Mouse (Mus musculus) heart, postnatal 36 days (tissue): ENCODE measurements around the gene Pde4dip. TPM values are rescaled to one million over a fixed set of nuclear protein-coding genes. Genes with fewer than 3 reads are reported as not detected.
A peak's percentile ranks its signal among the peaks of the same experiment; 100 is the strongest.

Experiments used
- DNase-seq, 2 experiments: peaks; one replicate each; pipeline ENCODE4 v3.0.0; 2021 to 2022
- intact Hi-C: fragments of 180-260 bp; cut with DNase I; formaldehyde crosslinking; loops from one replicate; pipeline ENCODE4 v1.15.1; 2025
- total RNA-seq, 2 experiments: library from RNA; stranded (reverse); gene quantifications; 2 replicates each; pipeline ENCODE4 v1.2.3; 2021

Pde4dip gene
- total RNA-seq, 2 experiments from 2014 or later: 1,777 to 1,954 TPM

- no peak for DNase-seq
- intact Hi-C loops: no loop called here
These were observed 82.9 kb downstream of the Pde4dip start for GRCm38 (mm10) chr3:97805559-97805958.

GRCm38 (mm10) chr3:97803675-97804074 lies 84.8 kb downstream of the Pde4dip start:
- intact Hi-C loops: loop anchor here (2.0 kb wide), 1 partner anchor 19 kb away; no protein-coding TSS in a partner anchor
- DNase-seq: no peak

GRCm38 (mm10) chr3:97802927-97803326 lies 85.6 kb downstream of the Pde4dip start:
- no peak for DNase-seq
- intact Hi-C loops: loop anchor here (2.0 kb wide), 1 partner anchor 20 kb away; no protein-coding TSS in a partner anchor

GRCm38 (mm10) chr3:97802297-97802696 lies 86.2 kb downstream of the Pde4dip start:
- peak in 1 of 2 experiments; percentile 44 for DNase-seq
- intact Hi-C loops: loop anchor here (2.0 kb wide), 1 partner anchor 21 kb away; no protein-coding TSS in a partner anchor

GRCm38 (mm10) chr3:97801178-97801699 lies 87.3 kb downstream of the Pde4dip start:
- intact Hi-C loops: no loop called here

GRCm38 (mm10) chr3:97800657-97801056 lies 87.8 kb downstream of the Pde4dip start:
- no peak for DNase-seq
- intact Hi-C loops: no loop called here

More at GRCm38 (mm10) chr3:97801178-97801699, 87.3 kb downstream of the Pde4dip start:
- DNase-seq: no peak

GRCm38 (mm10) chr3:97800004-97800403 lies 88.5 kb downstream of the Pde4dip start:
- intact Hi-C loops: no loop called here
- no peak for DNase-seq

- intact Hi-C loops: no loop called here
- no peak for DNase-seq
These were observed 89.2 kb downstream of the Pde4dip start for GRCm38 (mm10) chr3:97799267-97799666.

GRCm38 (mm10) chr3:97797371-97797770 lies 91.1 kb downstream of the Pde4dip start:
- intact Hi-C loops: no loop called here
- no peak for DNase-seq

- DNase-seq: peak in 1 of 2 experiments; percentile 22
- intact Hi-C loops: no loop called here
These were observed 94.5 kb downstream of the Pde4dip start for GRCm38 (mm10) chr3:97793995-97794394.

GRCm38 (mm10) chr3:97790150-97790549 lies 98.4 kb downstream of the Pde4dip start:
- DNase-seq: no peak
- intact Hi-C loops: no loop called here

GRCm38 (mm10) chr3:97789317-97789716 lies 99.2 kb downstream of the Pde4dip start:
- no peak for DNase-seq
- intact Hi-C loops: no loop called here

GRCm38 (mm10) chr3:97776195-97776594 lies 112.3 kb downstream of the Pde4dip start:
- intact Hi-C loops: no loop called here
- no peak for DNase-seq

- DNase-seq: no peak
- intact Hi-C loops: no loop called here
These were observed 112.8 kb downstream of the Pde4dip start for GRCm38 (mm10) chr3:97775742-97776141.

GRCm38 (mm10) chr3:97774861-97775260 lies 113.6 kb downstream of the Pde4dip start:
- no peak for DNase-seq
- intact Hi-C loops: no loop called here

- intact Hi-C loops: loop anchor here (2.0 to 5.0 kb wide), 3 partner anchors 86 to 244 kb away; partner anchors contain the start of gene Notch2
- DNase-seq: peak; percentile 90 to 94
These were observed 120.4 kb downstream of the Pde4dip start for GRCm38 (mm10) chr3:97767771-97768762.

- intact Hi-C loops: loop anchor here (2.0 to 5.0 kb wide), 3 partner anchors 85 to 245 kb away; partner anchors contain the start of gene Notch2
These were observed 121.3 kb downstream of the Pde4dip start for GRCm38 (mm10) chr3:97767041-97767770.

GRCm38 (mm10) chr3:97766459-97766858 lies 122.0 kb downstream of the Pde4dip start:
- intact Hi-C loops: loop anchor here (2.0 to 5.0 kb wide), 3 partner anchors 84 to 246 kb away; partner anchors contain the start of gene Notch2
- DNase-seq: peak in 1 of 2 experiments; percentile 7

More at GRCm38 (mm10) chr3:97767041-97767770, 121.3 kb downstream of the Pde4dip start:
- DNase-seq: no peak

GRCm38 (mm10) chr3:97764152-97764551 lies 124.4 kb downstream of the Pde4dip start:
- intact Hi-C loops: no loop called here

GRCm38 (mm10) chr3:97761951-97762350 lies 126.6 kb downstream of the Pde4dip start:
- intact Hi-C loops: no loop called here
- no peak for DNase-seq

More at GRCm38 (mm10) chr3:97764152-97764551, 124.4 kb downstream of the Pde4dip start:
- DNase-seq: no peak
